ENCODE assay signal across 26 mouse cellular contexts in the genomic region with DNA sequence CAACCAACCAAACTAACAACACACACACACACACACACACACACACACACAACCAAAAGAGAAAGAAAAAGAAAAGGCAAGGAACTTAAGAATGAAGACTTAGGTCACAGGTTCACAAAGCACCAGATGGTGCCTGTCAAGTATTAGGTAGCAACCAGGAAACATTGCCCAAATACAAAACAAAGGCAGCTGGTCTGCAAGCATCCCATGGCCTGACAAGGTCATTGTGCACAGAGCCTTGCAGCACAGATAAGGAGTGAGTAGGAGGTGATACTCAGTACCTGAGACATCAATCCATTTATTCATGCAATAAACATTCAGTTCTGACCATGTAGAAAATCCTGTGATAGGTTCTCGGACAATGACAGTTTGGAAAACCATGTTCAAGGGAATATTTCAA.
DNase-seq lines count a peak whose midpoint lies in the region; ATAC-seq lines count a peak whose summit lies in the region.
"Had no signal": no experiment of that assay in that cellular context is flagged by ENCODE, and none has a peak within 500 bp of the region (broad histone marks: within the 10 kb centered on the region; RNA-seq: fewer than 3 reads in every experiment).

No protein-coding gene starts in this region.

- WGBS in kidney, embryonic 15.5 days: 31% methylated on average over 1 of the region's 1 CpGs

- H3K4me2 ChIP-seq in kidney, embryonic 15.5 days: no peak overlapping the region
- H3K4me2 ChIP-seq: embryonic facial prominence, embryonic 13.5 days; forebrain, embryonic 12.5 days; forebrain, embryonic 15.5 days; heart, embryonic 13.5 days; hindbrain, embryonic 12.5 days; hindbrain, embryonic 15.5 days had no signal

- DNase-seq in kidney, postnatal 10 days: no peak
- DNase-seq in R1 (ENCODE audit: low read depth, low spot score): peak; percentile 3
- peak; percentile 21 for DNase-seq in embryo, embryonic 10.5 days (ENCODE audit: low spot score)
- no peak for DNase-seq in left cerebral cortex, postnatal 10 days (ENCODE audit: extremely low spot score in 1 of 2, low spot score in 2 of 2)
- DNase-seq in left cerebral cortex, postnatal 25 days (ENCODE audit: low spot score in 2 of 2): no peak
- DNase-seq: adrenal gland, postnatal 10 days; adrenal gland, postnatal 36 days; cerebellum, adult 11 months; cerebellum, adult 2 months; cerebellum, adult 9-11 months; cerebellum, postnatal 25 days; gastrocnemius, postnatal 10 days; gastrocnemius, postnatal 36 days; heart, adult 2 months; heart, postnatal 14 days had no signal

- H3K27me3 ChIP-seq in kidney, embryonic 15.5 days: no peaks in the 10 kb centered on the region
- H3K27me3 ChIP-seq: embryonic facial prominence, embryonic 13.5 days; forebrain, embryonic 12.5 days; forebrain, embryonic 15.5 days; heart, embryonic 13.5 days; hindbrain, embryonic 12.5 days; hindbrain, embryonic 15.5 days had no signal

- no peaks in the 10 kb centered on the region for H3K9me3 ChIP-seq in kidney, embryonic 15.5 days (replicated peaks)
- H3K9me3 ChIP-seq: embryonic facial prominence, embryonic 10.5 days; embryonic facial prominence, embryonic 13.5 days; forebrain, embryonic 12.5 days; forebrain, embryonic 15.5 days; heart, embryonic 10.5 days; hindbrain, embryonic 12.5 days; hindbrain, embryonic 15.5 days had no signal

- H3K4me1 ChIP-seq in kidney, embryonic 15.5 days: no peaks in the 10 kb centered on the region
- H3K4me1 ChIP-seq: embryonic facial prominence, embryonic 10.5 days; embryonic facial prominence, embryonic 13.5 days; forebrain, embryonic 12.5 days; forebrain, embryonic 15.5 days; heart, embryonic 10.5 days; heart, embryonic 13.5 days; hindbrain, embryonic 12.5 days; hindbrain, embryonic 15.5 days had no signal

- H3K36me3 ChIP-seq in kidney, embryonic 15.5 days: no peaks in the 10 kb centered on the region
- H3K36me3 ChIP-seq: embryonic facial prominence, embryonic 10.5 days; embryonic facial prominence, embryonic 13.5 days; forebrain, embryonic 12.5 days; forebrain, embryonic 15.5 days; heart, embryonic 10.5 days; heart, embryonic 13.5 days; hindbrain, embryonic 12.5 days; hindbrain, embryonic 15.5 days had no signal

- intact Hi-C loops in left cerebral cortex, postnatal 10 days (cut with DNase I): no loop called here
- intact Hi-C loops in left cerebral cortex, postnatal 25 days (cut with DNase I): no loop called here

- no peak overlapping the region for H3K4me3 ChIP-seq in kidney, embryonic 15.5 days (replicated peaks)
- H3K4me3 ChIP-seq: embryonic facial prominence, embryonic 10.5 days; embryonic facial prominence, embryonic 13.5 days; erythroblast, embryonic 14.5 days; forebrain, embryonic 12.5 days; forebrain, embryonic 15.5 days; heart, adult 2 months; heart, embryonic 10.5 days; heart, embryonic 13.5 days; hindbrain, embryonic 12.5 days; hindbrain, embryonic 15.5 days had no signal

- no peak overlapping the region for H3K9ac ChIP-seq in kidney, embryonic 15.5 days
- H3K9ac ChIP-seq: embryonic facial prominence, embryonic 13.5 days; forebrain, embryonic 12.5 days; forebrain, embryonic 15.5 days; heart, embryonic 13.5 days; hindbrain, embryonic 12.5 days; hindbrain, embryonic 15.5 days had no signal

- no peak overlapping the region for H3K27ac ChIP-seq in kidney, embryonic 15.5 days
- H3K27ac ChIP-seq: embryonic facial prominence, embryonic 10.5 days; embryonic facial prominence, embryonic 13.5 days; forebrain, embryonic 12.5 days; forebrain, embryonic 15.5 days; heart, adult 2 months; heart, embryonic 10.5 days; heart, embryonic 13.5 days; hindbrain, embryonic 12.5 days; hindbrain, embryonic 15.5 days had no signal

- peak; percentile 80 for ATAC-seq in kidney, embryonic 15.5 days (replicated peaks; ENCODE audit: low FRiP score)
- ATAC-seq: CD4-positive, CD25-positive, alpha-beta regulatory T cell, adult 4 months; forebrain, embryonic 15.5 days had no signal

Comparison
In these comparisons a context has a peak if more than half of its experiments do, and no peak if none do; other contexts are left out.
1. DNase-seq: peak in R1 (single experiment) and embryo, embryonic 10.5 days (single experiment); none in kidney, postnatal 10 days (single experiment), left cerebral cortex, postnatal 10 days (0 of 2) and left cerebral cortex, postnatal 25 days (0 of 2).